Comparison of ENCODE assay signal across 8 mouse cellular contexts in genomic region chr11:43681472-43682414, GRCm38 (mm10). TPM values are rescaled to one million over a fixed set of nuclear protein-coding genes. Genes with fewer than 3 reads are reported as not detected.
DNase-seq lines count a peak whose midpoint lies in the region; ATAC-seq and TF ChIP-seq lines count a peak whose summit lies in the region.

Gene Pwwp2a (plus strand): TSS chr11:43681998.

- intact Hi-C loops in heart, postnatal 25 days (cut with DNase I), result loop anchor here (5.0 kb wide), 2 partner anchors 49 to 69 kb away; no protein-coding TSS in a partner anchor

- peak within 1 kb of the TSS; percentile 97 for H3K9ac ChIP-seq in ES-E14 (ENCODE audit: insufficient read depth, low read depth, low read length, poor library complexity, severe bottlenecking)
- peak within 1 kb of the TSS; percentile 92 for H3K9ac ChIP-seq in forebrain, embryonic 15.5 days (replicated peaks)

- WGBS in forebrain, embryonic 15.5 days, result under 1% methylated on average over 74 of the region's 87 CpGs
- WGBS in lung, adult 2 months, result 1% methylated on average over 85 of the region's 87 CpGs

- peak within 1 kb of the TSS; percentile 76 for H3K27ac ChIP-seq in ES-E14 (ENCODE audit: insufficient read depth, low read depth, low read length, poor library complexity, severe bottlenecking)
- peak within 1 kb of the TSS; percentile 96 for H3K27ac ChIP-seq in forebrain, embryonic 15.5 days (replicated peaks)

- no peaks in the 10 kb centered on the region; the same call in 1 of the 2 replicates for H3K36me3 ChIP-seq in ES-E14 (ENCODE audit: control insufficient read depth, insufficient read depth, low read length, poor library complexity, severe bottlenecking)
- peaks cover 10% of the 10 kb centered on the region; the same call in 1 of the 2 replicates for H3K36me3 ChIP-seq in forebrain, embryonic 15.5 days

- in situ Hi-C loops in ES-E14 (cut with MboI; ENCODE audit: low sequenced_read_pairs in 2 of 2, unreplicated experiment in 2 of 2), result no loop called here

- H3K4me1 ChIP-seq in ES-E14 (ENCODE audit: control insufficient read depth in 2 of 2, insufficient read depth in 2 of 2, low read length in 2 of 2, poor library complexity in 1 of 2), result peaks cover 4 to 7% of the 10 kb centered on the region in 2 experiments
- H3K4me1 ChIP-seq in forebrain, embryonic 15.5 days, result peaks cover 38% of the 10 kb centered on the region
- H3K4me1 ChIP-seq in lung, adult 2 months (ENCODE audit: control insufficient read depth, insufficient read depth, low read length), result peaks cover 3% of the 10 kb centered on the region

- peak within 1 kb of the TSS; percentile 61 for H3K4me2 ChIP-seq in forebrain, embryonic 15.5 days (replicated peaks)

- H3K27me3 ChIP-seq in forebrain, embryonic 15.5 days, result no peaks in the 10 kb centered on the region

- H3K4me3 ChIP-seq in ES-E14 (ENCODE audit: insufficient read depth in 1 of 2, low read depth in 1 of 2, low read length in 2 of 2, poor library complexity in 1 of 2, severe bottlenecking in 1 of 2), result peak within 1 kb of the TSS; percentile 90 to 95
- H3K4me3 ChIP-seq in forebrain, embryonic 15.5 days, result peak within 1 kb of the TSS; percentile 70
- peak within 1 kb of the TSS; percentile 88 for H3K4me3 ChIP-seq in lung, adult 2 months (replicated peaks; ENCODE audit: extremely low read depth, low read depth, low read length)

- DNase-seq in ES-E14 (ENCODE audit: low read depth, low spot score), result peak; percentile 99
- DNase-seq in cerebellum, adult 11-12 months, result peak; percentile 99
- peak; percentile 98 for DNase-seq in heart, postnatal 25 days (ENCODE audit: low spot score)
- DNase-seq in layer of hippocampus, adult 18-20 months (ENCODE audit: low spot score in 2 of 2), result peak; percentile 99
- peak; percentile 98 for DNase-seq in lung, adult 2 months
- DNase-seq in thymus, adult 18-20 months, result peak; percentile 99

- no peaks in the 10 kb centered on the region for H3K9me3 ChIP-seq in ES-E14 (ENCODE audit: control insufficient read depth, insufficient read depth, low read depth, low read length)
- H3K9me3 ChIP-seq in forebrain, embryonic 15.5 days, result no peaks in the 10 kb centered on the region

- TF ChIP-seq POLR2A in lung, adult 2 months (IDR thresholded peaks at IDR 0.05; ENCODE audit: borderline replicate concordance, extremely low read depth, low read depth, low read length), result peak; percentile 58; the same call in 1 of the 2 replicates

- no peak for TF ChIP-seq CTCF in lung, adult 2 months (IDR thresholded peaks at IDR 0.05; ENCODE audit: insufficient read depth, low read length)

- ATAC-seq in forebrain, embryonic 15.5 days (replicated peaks), result peak; percentile 100
- ATAC-seq in neutrophil, adult 5-6 weeks (ENCODE audit: extremely low read depth, insufficient number of reproducible peaks, low FRiP score, poor library complexity, severe bottlenecking), result peak; percentile 99

TF ChIP-seq in ES-E14, 5 proteins besides CTCF, POLR2A, EP300 and RAD21:
- TF ChIP-seq CHD2 (IDR thresholded peaks at IDR 0.05; ENCODE audit: low read depth, low read length), result peak; percentile 86
- TF ChIP-seq ZC3H11A (IDR thresholded peaks at IDR 0.05; ENCODE audit: borderline replicate concordance, low read depth, low read length), result no peak

RNA-seq across cellular contexts. Expression of gene Pwwp2a, which starts in this region (rescaled TPM):
- total RNA-seq in ES-E14 (2012; rRNA removed), result 30.2 and 36.3 TPM in 2 replicates
- 28.8 and 33.4 TPM in 2 replicates for polyA plus RNA-seq in forebrain, embryonic 15.5 days (2015; fragmentation: Nextera tagmentation; extraction: Ambion mirVana)
- 10 to 100 TPM; 18.9 to 20.9 TPM for total RNA-seq in heart, postnatal 25 days (2021)
- total RNA-seq in layer of hippocampus, adult 18-20 months (2021), result 10 to 100 TPM; 65.4 to 70.4 TPM
- 10.6 and 16.0 TPM in 2 replicates for polyA plus RNA-seq in lung, adult 2 months (2012; rRNA removed)
- total RNA-seq in neutrophil, adult 5-6 weeks (2017), result 54.6 and 54.9 TPM in 2 replicates

Comparison
In these comparisons a context has a peak if more than half of its experiments do, and no peak if none do; other contexts are left out.
1. Peak in every context shown above with its lines: DNase-seq, ATAC-seq, H3K4me3 ChIP-seq and H3K27ac ChIP-seq.